Mouse (Mus musculus): ENCODE results near the gene Apoo.

DNA sequence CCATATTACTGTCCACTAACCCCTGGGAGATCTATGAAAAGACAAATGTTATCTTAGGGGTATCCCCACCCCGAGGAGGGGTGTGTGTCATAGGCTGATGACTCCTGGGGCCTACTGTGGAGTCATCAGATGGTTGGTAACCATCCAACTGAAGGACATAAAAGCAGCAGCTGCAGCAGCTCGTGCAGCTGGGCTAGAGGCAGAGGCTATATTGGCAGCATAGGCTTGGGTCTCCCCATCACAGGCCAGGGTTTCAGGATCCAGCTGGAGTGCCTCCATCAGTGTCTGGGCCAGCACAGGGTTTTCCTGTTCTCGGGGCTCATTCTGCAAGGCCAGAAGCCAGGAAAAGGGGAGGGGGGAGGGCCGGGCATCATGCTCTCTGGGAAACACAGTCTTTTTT is 92.4 kb downstream of the Apoo start:
- TF ChIP-seq POLR2A (IDR thresholded peaks at IDR 0.05; ENCODE audit: borderline replicate concordance, extremely low read depth, insufficient read depth, insufficient read length, poor library complexity, severe bottlenecking): no peak
- no peak for TF ChIP-seq CTCF (IDR thresholded peaks at IDR 0.05; ENCODE audit: borderline replicate concordance, extremely low read depth, insufficient read depth, insufficient read length)

Measured in brain, embryonic 14.5 days (tissue).